Mouse (Mus musculus) liver, embryonic 14.5 days (tissue): ENCODE results near the gene Elp5. TPM values are rescaled to one million over a fixed set of nuclear protein-coding genes. Genes with fewer than 3 reads are reported as not detected.

Experiments
- ATAC-seq: fragments of 200-750 bp; cut with Nextera tagmentation; 2 replicates; pipeline ENCODE4 v1.8.0; 2017; ENCODE audit warnings: moderate number of reproducible peaks, mild to moderate bottlenecking, moderate library complexity; ENCODE audit not compliant: insufficient read depth
- DNase-seq, 3 experiments: peaks; one replicate each; pipeline ENCODE4 v3.0.0-alpha.2; 2012 to 2013; ENCODE audit warnings: low read depth in 3 of 3, low spot score in 3 of 3
- H3K27ac ChIP-seq: fragments of 300-500 bp; sonication (generic); 2 replicates; pipeline ENCODE4 v1.5.1; 2014; ENCODE audit warnings: moderate library complexity, mild to moderate bottlenecking, control low read depth, inconsistent platforms
- H3K27me3 ChIP-seq: fragments of 300-500 bp; sonication (generic); 2 replicates; pipeline ENCODE4 v1.6.1; 2014; ENCODE audit warnings: mild to moderate bottlenecking, low read length, moderate library complexity; ENCODE audit not compliant: control insufficient read depth, insufficient read depth
- H3K36me3 ChIP-seq: fragments of 300-500 bp; sonication (generic); replicated peaks from 2 replicates; pipeline ENCODE4 v1.6.1; 2014; ENCODE audit warnings: low read depth; ENCODE audit not compliant: control insufficient read depth, insufficient read depth
- H3K4me1 ChIP-seq, 2 experiments: fragments of 200-500 bp in 1 of 2; fragments of 300-500 bp in 1 of 2; sonication (generic) in 1 of 2; replicated peaks; 2 replicates each; pipeline ENCODE4 v1.6.1; 2012 to 2014; ENCODE audit warnings: antibody characterized with exemption in 1 of 2, inconsistent platforms in 1 of 2, low read length in 1 of 2; ENCODE audit not compliant: control insufficient read depth in 2 of 2, insufficient read depth in 2 of 2
- H3K4me2 ChIP-seq: fragments of 300-500 bp; sonication (generic); 2 replicates; pipeline ENCODE4 v1.6.1; 2014; ENCODE audit warnings: low read depth, mild to moderate bottlenecking, control low read depth, moderate library complexity
- H3K4me3 ChIP-seq, 2 experiments: fragments of 200-500 bp in 1 of 2; fragments of 300-500 bp in 1 of 2; sonication (generic) in 1 of 2; 2 replicates each; pipeline ENCODE4 v1.5.1; 2012 to 2014; ENCODE audit warnings: low read depth in 2 of 2, low read length in 2 of 2, mild to moderate bottlenecking in 2 of 2, control low read depth in 1 of 2, inconsistent platforms in 1 of 2, moderate library complexity in 1 of 2; ENCODE audit not compliant: insufficient read depth in 1 of 2
- H3K9ac ChIP-seq: fragments of 300-500 bp; sonication (generic); replicated peaks from 2 replicates; pipeline ENCODE4 v1.6.1; 2014; ENCODE audit warnings: mild to moderate bottlenecking, control low read depth, moderate library complexity
- H3K9me3 ChIP-seq: fragments of 300-500 bp; sonication (generic); 2 replicates; pipeline ENCODE4 v1.6.1; 2016; ENCODE audit warnings: low read length, mixed read lengths; ENCODE audit not compliant: control insufficient read depth
- CTCF ChIP-seq: IDR thresholded peaks from 2 replicates; pipeline ENCODE4 v1.5.1; 2016; ENCODE audit warnings: antibody characterized with exemption, low read depth, control low read depth
- EP300 ChIP-seq: IDR thresholded peaks from 2 replicates; pipeline ENCODE4 v1.6.1; 2016; ENCODE audit warnings: antibody characterized with exemption, low read depth
- WGBS: fragments of 180-500 bp; shearing (Covaris S2); extraction: QIAGEN DNeasy Blood & Tissue Kit; methylation state at CpG from one replicate; pipeline ENCODE4 v1.1.7; 2014; ENCODE audit not compliant: insufficient replicate concordance; 5-methylcytosine and 5-hydroxymethylcytosine counted together
- polyA plus RNA-seq, 2 experiments: library from polyadenylated mRNA; depleted of rRNA in 1 of 2; stranded (reverse) in 1 of 2; unstranded in 1 of 2; fragments of >200 nt; fragmentation: Nextera tagmentation in 1 of 2; extraction: Ambion mirVana in 1 of 2; gene quantifications; 2 replicates each; pipeline versions ENCODE4 v1.2.1 to v1.2.3; 2012 to 2014

The Elp5 gene
- polyA plus RNA-seq, 2 experiments, result 44.0 to 70.2 TPM

GRCm38 (mm10) chr11:69922796-69923195 lies 59.5 kb downstream of the Elp5 start:
- peaks cover 17% of the 10 kb centered on the region for H3K36me3 ChIP-seq
- no peak for ATAC-seq
- WGBS, result 59% methylated on average over 3 of the region's 3 CpGs
- no peaks in the 10 kb centered on the region for H3K27me3 ChIP-seq
- no peaks in the 10 kb centered on the region for H3K9me3 ChIP-seq
- DNase-seq, result no peak
- peak overlapping the region; percentile 100 for H3K4me2 ChIP-seq
- H3K27ac ChIP-seq, result peak overlapping the region; percentile 99
- peaks cover 30 to 31% of the 10 kb centered on the region in 2 experiments for H3K4me1 ChIP-seq
- H3K4me3 ChIP-seq, result peak overlapping the region in 1 of 2 experiments; percentile 99; a peak in 2 of 4 replicates
- TF ChIP-seq CTCF (no peak), EP300 (no peak)
- peak overlapping the region; percentile 84; the same call in 1 of the 2 replicates for H3K9ac ChIP-seq

- no peak for DNase-seq
- Histone ChIP-seq H3K9ac (peak overlapping the region; percentile 84), H3K27ac (peak overlapping the region; percentile 99), H3K9me3 (no peaks in the 10 kb centered on the region), H3K4me2 (peak overlapping the region; percentile 100), H3K27me3 (no peaks in the 10 kb centered on the region), H3K4me1 (peaks cover 36 to 37% of the 10 kb centered on the region in 2 experiments), H3K4me3 (peak overlapping the region; percentile 81 to 99), H3K36me3 (peaks cover 23% of the 10 kb centered on the region)
- 1% methylated on average over 12 of the region's 12 CpGs for WGBS
- no peak; the same call in 1 of the 2 replicates for TF ChIP-seq EP300
- peak; percentile 19; the same call in 1 of the 2 replicates for TF ChIP-seq CTCF
- no peak for ATAC-seq
Observed at GRCm38 (mm10) chr11:69922012-69922756, 60.1 kb downstream of the Elp5 start.

GRCm38 (mm10) chr11:69921114-69922011 lies 61.0 kb downstream of the Elp5 start, which contains the start of gene Eif5a:
Gene Eif5a (minus strand): TSS chr11:69921958.
- peak within 1 kb of the TSS; percentile 84 for H3K9ac ChIP-seq
- no peaks in the 10 kb centered on the region for H3K27me3 ChIP-seq
- H3K27ac ChIP-seq, result peak within 1 kb of the TSS; percentile 99
- under 1% methylated on average over 78 of the region's 78 CpGs for WGBS
- DNase-seq (peak; percentile 99 to 100 (median 99)), ATAC-seq (peak; percentile 88)
- H3K4me2 ChIP-seq, result peak within 1 kb of the TSS; percentile 100
- peaks cover 31% of the 10 kb centered on the region for H3K36me3 ChIP-seq
- H3K9me3 ChIP-seq, result no peaks in the 10 kb centered on the region
- H3K4me3 ChIP-seq, result peak within 1 kb of the TSS; percentile 99
- TF ChIP-seq CTCF, result peak; percentile 85
- no peak for TF ChIP-seq EP300
- H3K4me1 ChIP-seq, result peaks cover 42 to 45% of the 10 kb centered on the region in 2 experiments

DNA sequence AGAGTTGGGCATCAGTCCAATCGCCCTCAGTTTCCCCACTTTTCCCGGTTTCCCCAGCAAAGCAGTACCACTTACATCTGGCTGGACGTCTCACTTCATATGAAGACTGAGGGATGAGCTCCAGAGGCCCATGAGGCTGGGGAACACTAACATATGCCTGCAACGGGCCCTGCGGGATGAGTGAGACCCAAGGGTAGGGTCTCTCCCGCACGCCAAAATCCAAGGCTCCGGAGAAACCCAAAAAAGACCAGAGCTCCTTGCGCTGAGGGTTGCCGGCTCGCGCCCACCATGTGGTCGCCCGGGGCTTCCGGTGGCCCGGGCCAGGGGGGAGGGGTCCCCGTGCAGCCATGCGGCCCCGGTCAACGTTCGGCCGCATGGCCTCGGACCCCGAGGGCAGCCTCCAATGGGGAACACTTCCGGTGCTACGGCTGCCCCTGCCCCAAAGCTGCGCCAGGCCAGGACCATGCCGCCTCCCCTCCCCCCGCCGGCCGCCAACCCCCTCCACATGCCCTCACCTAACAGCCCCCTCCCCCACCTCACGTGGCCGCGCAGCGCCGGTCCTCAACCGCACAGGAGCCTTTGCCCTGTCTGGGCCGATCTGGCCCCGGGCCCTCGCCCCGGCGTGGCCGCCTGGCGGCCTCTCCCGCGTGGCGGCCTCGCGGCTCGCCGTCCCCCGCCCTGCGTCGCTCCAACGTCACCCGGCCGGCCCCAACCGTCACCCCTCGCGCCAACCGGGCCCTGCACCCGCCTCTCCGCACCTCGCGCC lies 61.9 kb downstream of the Elp5 start:
- WGBS, result under 1% methylated on average over 57 of the region's 65 CpGs
- peaks cover 39% of the 10 kb centered on the region for H3K36me3 ChIP-seq
- peak; percentile 20 for ATAC-seq

More for the DNA sequence above, 61.9 kb downstream of the Elp5 start:
- TF ChIP-seq CTCF (peak; percentile 23; the same call in 1 of the 2 replicates), EP300 (no peak)
- Histone ChIP-seq H3K4me3 (peak overlapping the region; percentile 99), H3K4me1 (peaks cover 49 to 51% of the 10 kb centered on the region in 2 experiments), H3K9me3 (no peaks in the 10 kb centered on the region), H3K27me3 (no peaks in the 10 kb centered on the region), H3K27ac (peak overlapping the region; percentile 95), H3K9ac (peak overlapping the region; percentile 81), H3K4me2 (peak overlapping the region; percentile 100)
- DNase-seq, result no peak
